Mouse (Mus musculus) retina, postnatal 1 day (tissue): ENCODE data around the gene Tex19.2.
A peak's percentile ranks its signal among the peaks of the same experiment; 100 is the strongest.
"Not testable (repeated sequence)": the region's sequence is repeated elsewhere in the genome, so short reads cannot be mapped to it uniquely, and the experiment has no call there.

Experiments
- DNase-seq: peaks from one replicate; pipeline ENCODE4 v3.0.0-alpha.2; 2012

The Tex19.2 gene

DNA sequence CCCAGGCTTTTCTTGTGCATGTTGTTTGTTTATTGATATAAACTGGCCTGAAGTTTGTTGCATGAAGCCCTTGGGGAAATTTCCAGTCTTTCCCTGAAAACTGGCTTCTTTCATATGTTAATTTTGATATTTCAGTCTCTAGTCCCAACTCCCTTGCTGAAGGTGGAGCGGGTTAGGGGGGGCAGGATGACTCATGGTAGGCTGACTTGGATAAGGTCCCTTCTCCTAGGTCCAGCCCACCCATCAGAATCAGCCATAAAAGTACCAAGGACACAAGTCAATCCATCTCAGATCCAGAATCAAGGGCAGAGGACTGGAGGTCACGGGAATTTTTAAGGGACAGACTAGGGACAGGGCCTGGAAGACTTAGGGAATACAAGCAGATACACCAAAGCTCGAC lies 7.4 kb downstream of the Tex19.2 start:
- DNase-seq: no peak

DNA sequence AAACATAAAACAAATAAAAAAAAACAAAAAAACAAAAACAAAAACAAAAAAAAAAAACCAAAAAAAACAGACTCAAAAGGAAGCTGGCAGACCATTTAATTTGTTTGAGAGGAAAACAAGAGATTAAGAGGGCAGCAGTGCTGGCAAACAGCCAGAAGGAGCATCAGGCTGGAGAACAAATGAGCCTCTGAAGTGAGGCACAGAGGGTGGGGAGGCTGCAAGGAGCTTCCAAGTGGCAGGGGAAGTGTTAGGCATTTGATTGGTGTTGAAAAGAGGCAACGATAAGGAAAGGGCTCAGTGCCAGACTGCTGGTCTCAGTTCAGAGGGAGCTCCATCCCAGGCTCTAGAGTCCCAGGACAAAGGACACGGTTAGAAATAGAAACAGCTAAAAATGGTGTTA lies 8.5 kb downstream of the Tex19.2 start:
- DNase-seq: peak; percentile 69

DNA sequence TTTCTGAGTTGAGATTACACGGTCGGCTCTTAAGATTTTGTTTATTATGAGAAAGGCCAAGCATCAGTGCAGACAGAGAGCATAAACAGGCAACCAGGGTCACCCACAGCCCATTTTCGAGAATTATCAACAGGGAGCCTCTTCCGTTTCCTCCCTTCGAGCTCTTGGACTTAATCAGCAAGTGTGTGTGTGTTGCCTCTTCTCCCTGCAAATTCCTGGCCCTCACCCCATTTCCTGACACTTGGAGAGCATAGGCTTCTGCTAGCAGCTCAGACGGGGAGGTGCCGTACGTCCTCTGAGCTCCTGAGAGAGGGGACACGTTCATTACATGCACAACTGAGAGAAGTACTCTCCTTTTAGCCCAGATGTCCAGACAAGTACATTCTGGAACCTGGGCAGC lies 10.4 kb downstream of the Tex19.2 start:
- DNase-seq: no peak

DNA sequence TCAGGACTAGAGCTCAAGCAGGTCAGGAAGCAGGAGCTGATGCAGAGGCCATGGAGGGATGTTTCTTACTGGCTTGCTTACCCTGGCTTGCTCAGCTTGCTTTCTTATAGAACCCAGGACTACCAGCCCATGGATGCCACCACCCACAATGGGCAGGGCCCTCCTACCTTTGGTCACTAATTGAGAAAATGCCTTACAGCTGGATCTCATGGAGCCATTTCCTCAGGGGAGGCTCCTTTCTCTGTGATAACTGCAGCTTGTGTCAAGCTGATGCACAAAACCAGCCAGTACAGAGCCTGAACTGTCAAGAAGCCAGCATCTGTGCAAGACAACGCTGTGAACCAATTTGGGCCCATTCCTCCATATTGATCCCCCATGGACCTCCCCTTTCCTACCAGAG lies 11.2 kb downstream of the Tex19.2 start:
- not testable (repeated sequence) for DNase-seq

DNA sequence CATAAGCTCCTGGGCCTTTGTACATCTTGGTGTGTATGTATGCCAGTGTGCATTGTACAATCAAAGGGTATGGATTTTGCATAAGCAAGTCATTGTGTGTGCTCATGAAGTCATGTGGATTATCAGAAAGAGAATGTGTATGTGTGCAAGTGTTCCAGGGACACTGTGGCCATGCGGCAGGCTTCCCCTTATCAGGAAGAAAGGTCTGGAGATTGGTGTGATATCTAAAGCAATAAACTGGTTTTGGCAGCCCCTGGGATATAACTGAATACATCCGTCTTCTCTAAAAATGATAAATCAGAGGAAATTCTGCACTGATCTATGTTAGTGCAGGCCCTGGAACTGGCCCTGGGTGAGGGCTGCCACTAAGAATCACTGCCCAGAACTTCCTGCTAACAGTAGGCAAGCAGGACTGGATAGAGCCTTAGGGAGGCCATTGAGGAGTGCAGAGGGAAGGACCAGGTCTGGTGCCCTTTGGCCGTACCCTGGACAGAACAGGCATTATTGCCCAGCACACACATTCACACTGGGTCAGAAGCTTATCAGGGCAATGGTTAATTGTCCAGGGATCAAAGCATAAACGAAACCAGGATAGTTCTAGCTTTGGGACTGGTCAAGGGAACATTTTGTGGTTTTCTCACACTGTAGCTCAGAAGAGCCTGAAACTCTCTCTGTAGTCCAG lies 17.2 kb downstream of the Tex19.2 start:
- DNase-seq: no peak

DNA sequence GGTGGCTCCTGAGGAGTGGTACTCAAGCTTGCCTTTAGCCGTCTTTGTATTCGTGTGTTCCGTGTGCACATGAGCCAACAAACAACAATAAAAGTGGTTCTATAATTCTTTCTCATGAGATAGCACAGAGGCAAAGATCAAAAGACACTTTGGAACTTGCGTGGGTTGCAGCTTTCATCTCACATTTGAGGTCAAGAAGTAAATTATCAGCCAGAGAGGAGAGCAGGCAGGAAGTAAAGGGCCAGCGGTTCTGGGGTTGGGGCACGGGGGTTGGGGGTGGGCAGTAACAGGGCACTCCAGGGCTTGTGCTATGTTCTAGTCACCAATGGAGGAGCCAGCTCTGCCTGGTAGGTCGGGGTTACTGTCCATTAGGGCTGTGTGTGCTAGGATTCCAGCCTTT lies 17.8 kb downstream of the Tex19.2 start:
- DNase-seq: no peak

DNA sequence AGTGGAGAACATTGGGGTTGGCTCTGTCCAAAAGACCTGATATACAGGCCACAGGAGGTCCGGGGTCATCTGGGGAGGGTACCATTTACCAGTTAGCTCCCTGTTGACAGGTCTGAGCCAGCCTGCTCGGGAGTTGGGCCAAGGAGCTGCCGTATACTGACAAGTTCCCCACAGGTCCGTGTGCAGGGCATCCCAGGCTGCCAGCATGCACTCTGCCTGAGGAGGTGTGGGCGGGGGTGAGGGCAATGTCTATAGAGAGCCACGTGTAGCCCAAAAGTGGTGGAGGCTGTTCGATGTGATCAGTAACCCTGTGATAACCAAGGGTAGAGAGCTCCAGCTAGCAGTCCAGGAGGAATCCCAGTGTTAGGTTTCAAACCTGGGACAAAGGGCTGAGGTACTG lies 18.7 kb downstream of the Tex19.2 start:
- DNase-seq: no peak

DNA sequence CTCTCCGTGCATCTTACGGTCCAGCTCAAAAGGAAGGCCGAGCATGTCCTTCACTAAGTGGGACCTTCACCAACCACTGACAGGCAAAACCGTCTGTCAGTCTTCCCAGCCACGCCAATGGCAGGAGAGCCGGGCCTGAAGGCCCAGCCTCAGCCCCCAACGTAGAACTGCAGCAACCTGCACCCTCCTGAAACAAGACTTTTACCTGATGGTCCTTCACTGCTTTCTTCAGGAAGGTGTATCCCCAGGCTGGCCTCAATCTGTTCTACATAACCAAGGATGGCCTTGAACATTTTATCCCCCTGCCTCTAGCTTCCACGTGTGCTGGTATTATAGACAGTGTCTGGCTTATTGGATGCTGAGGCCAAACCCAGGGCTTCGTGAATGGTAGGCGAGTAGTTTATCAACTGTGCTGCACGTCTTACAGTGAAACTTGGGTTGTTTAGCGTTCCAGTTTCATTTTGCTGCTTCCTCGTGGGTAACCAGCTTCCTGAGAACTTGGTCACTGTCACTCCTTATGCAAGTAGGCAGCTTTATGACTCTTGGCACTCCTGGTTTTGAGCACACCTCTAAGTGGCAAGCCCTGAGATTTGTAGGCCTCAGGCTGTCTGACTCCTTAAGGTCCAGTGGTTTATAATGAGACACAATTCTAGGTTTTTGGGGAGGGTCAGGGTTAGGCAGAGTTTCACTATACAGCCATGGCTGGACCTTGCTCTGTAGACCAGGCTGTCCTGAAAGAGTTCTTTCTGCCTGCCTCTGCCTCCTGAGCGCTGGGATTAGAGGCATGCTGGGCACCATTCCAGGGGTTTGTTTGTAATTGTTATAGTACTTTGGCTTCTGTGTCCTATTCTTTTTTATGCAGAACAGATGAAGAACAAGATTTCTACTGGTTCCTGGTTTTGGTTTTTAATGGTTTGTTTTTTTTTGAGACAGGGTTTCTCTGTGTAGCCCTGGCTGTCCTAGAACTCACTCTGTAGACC lies 25.6 kb downstream of the Tex19.2 start:
- DNase-seq: no peak

DNA sequence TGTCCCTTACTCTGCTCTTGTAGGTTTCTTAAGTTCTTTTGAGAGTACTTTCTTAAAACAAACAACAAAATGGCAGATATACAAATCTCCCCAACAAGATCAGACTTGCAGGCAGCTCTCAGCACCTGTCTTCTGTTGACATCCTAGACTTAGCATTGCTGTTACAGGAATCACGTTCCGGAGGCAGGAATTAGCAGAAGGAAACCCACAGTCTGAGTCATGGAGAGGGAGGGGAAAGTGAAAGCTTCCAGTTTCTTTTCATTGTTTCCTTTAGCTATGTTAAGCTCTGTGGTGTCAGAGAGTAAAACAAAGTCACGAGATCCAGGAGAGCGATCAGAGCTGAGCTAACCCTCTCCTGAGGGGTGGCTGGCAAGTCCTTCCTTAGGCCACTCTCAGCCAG lies 27.5 kb downstream of the Tex19.2 start:
- no peak for DNase-seq

DNA sequence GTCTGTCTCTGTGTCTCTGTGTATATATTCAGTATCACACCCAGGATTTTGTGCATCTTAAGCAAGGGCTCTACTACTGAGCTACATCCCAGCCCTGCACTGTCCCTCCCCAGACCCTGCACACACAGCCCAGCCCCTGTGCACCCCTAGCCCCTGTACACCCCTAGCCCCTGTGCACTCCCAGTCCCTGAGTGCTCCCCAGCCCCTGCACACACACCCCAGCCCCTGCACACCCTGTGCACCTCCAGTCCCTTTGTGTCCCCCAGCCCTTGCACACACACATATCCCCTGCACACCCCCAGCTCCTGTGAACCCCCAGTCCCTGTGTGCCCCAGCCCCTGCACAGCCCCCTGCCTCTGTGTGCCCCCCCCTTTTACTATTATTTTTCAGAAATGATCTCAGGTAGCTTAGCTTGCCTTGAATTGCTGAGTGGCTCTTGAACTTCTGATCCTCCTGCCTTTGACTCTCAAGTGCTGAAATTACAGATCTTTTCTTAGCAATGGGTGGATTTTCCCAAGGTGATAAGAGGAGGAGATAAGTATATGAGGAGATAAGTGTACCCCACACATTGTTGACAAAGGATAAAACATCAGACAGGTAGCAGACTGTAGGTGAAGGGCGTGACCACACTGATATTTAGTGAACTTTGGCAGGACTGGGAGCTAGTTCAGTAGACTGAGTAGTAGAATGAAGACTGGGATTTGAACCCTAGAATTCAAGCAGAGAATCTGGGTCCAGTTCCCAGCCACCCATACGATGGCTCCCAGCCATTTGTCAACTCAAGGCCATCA lies 28.5 kb downstream of the Tex19.2 start:
- DNase-seq: no peak

DNA sequence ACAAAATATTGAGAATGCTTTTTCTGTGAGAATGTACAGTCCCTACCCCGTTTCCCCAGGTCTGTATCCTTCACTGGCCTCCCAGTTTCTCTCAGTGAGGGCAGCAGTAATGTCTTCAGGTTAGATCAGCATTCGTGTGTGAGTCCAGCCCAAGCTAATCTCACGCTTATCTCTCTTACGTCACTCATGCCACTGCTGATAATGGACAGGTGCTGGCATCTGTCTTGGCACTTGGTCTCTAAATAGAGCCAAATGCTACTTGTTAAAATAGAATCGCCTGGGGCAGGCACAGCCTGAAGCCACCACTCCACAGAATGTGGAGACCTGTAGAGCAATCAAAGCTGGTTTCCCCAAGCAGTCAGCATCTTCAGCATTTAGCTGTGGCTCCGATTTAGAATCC lies 29.5 kb downstream of the Tex19.2 start:
- DNase-seq: no peak

DNA sequence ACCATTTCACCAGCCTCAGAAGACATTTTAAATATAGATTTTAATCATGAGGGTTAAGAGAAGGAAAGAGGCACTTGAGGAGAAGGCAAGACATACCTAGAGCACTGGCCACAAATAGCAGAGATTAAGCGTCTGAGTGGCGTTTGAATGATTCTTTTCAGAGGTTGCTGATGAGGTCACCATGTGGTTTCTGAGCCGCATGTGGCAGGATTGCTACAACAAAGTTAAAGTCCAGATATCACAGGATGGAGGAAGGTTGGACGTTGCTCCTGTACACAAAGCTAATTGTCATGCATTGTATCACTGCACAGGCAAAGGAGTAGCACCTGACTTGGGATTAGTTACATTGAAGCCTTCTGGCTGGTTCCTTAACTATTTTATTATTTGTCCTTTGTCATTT lies 32.2 kb downstream of the Tex19.2 start:
- DNase-seq: no peak

DNA sequence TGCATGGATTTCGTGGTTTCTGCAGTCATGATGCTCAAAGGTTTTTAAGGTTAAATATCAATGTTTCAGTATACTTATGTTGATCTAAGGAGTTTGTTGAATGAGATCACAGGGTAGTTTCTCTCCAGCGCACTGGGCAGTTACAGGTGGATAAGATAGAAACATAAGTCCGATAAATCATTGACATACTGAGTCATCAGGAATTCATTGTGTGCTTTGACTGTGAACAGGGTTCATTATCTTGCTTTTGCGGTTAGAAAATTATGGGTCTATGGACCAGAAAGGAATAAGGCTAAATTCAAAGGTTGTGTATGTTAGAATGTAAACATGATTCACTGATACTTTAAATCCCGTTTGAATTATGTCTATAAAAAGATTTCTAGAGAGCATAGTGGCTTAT lies 33.3 kb downstream of the Tex19.2 start:
- DNase-seq: no peak

DNA sequence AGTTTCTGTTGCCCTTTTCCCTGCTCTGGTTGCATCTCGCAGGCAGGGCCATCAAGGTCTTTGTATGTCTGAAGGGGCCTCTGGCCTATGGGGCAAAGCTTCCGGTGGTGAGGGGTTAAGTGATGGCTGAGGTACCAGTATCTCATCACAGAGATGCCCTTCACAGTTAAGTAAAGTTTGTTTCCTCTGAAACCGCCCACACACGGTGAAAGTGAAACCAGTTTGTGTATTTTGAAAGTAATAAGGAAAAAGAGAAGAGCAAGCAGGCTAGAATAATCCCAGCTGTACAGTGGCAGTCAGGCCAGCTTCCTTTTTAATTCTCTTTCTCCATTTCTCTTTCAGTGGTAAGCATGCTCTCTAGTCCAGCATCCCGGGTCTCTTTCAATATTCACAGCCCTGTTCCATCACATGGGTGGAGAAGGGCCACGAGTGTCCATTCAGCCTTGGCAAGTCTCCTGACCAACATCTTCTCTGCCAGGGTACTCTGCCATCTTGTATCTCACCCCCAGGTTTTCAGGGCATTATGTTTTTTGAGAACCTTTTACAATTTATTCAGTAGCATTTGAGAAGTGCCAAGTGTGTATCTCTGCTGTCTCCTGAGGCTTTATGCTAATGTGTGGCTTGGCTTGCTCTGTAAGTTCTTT lies 35.5 kb downstream of the Tex19.2 start:
- no peak for DNase-seq

DNA sequence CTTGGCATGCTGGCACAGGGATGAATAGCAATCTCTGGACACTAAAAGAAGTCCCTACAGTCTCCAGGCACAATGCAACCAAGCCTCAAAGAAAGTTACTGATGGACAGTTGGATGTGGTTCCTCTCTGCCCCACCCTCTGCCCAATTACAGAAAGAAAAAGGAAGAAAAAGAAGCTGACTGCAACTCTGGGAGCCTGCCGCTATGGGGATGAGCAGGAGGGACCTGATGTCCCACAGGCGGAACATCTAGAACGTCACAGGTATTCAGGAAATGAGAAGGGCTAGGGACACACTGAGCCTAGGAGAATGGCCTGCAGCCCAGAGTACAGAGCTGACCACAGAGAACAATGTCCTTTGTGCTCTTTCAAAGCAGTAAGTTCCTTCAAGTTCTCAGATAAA lies 36.2 kb downstream of the Tex19.2 start:
- DNase-seq: no peak

DNA sequence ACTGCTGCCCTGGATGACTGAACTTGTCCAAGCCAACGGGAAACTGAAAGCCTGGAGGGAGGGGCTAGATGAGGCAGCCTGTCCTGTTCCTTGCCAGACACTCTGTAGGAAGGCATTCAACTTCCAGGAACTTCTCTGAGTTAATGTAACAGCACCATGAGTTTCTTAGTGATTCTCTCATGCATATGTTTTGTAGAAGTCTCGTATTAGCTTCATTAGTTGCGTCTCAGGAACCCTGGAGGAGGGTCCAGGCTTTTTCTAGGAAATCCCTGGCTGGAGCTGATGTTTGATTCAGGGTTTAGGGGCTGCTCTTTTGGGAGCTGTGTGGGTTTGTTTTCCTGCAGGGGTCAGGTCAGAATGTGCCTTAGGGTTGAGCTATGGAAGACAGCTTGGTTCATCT lies 37.4 kb downstream of the Tex19.2 start, which contains the start of gene Sectm1a:
Sectm1a (minus strand) TSS at position 101 of the 400 bp plus-strand sequence.
- DNase-seq: no peak

DNA sequence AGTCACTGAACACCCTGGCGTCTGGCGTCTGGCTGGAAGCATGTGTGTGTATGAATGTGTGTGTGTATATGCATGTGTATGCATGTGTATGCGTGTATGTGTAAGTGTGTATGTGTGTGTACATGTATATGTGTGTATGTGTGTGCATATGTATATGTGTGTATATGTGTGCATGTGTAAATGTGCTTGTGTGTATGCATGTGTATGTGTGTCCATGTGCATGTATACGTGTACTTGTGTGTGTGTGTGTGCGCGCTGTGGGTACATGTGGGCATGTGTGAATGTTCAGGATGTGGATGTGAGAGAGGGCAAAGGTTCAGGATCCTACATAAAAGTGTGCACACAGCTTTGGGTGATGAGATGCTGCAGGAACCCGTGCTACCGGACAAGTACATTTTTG lies 38.1 kb downstream of the Tex19.2 start:
- no peak for DNase-seq

DNA sequence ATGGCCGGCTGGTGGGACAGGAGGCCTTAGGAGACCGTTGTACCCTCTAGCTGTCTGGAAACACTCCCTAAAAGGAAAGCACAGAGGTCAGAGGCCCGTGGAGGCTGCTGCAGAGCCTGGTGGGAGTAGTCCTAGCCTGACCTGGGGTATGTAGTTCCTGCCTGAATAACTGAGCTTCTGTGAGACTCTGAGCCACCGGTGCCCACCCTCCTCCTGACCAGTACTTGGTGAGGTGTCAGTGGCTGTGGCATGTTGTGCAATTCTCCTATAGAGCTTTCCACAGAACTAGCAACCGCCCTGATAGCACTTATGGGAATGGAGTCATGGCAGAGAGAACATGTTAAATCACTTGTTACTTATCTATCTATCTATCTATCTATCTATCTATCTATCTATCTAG lies 42.8 kb downstream of the Tex19.2 start:
- no peak for DNase-seq

DNA sequence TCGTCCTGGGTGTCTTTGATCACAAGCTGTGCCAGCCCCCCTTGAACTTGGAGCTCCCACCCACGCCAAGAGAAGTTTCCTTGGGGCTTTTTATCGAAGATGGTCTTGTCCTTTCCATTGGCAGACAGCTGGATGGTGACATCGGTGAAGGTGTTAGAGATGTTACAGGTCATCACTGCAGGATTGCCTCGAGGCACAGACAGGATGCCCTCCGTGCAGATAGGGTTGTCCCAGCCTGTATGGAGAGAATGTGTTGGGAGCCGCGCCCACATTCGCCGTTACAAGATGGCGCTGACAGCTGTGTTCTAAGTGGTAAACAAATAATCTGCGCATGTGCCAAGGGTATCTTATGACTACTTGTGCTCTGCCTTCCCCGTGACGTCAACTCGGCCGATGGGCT lies 48.8 kb downstream of the Tex19.2 start:
- DNase-seq: not testable (repeated sequence)

DNA sequence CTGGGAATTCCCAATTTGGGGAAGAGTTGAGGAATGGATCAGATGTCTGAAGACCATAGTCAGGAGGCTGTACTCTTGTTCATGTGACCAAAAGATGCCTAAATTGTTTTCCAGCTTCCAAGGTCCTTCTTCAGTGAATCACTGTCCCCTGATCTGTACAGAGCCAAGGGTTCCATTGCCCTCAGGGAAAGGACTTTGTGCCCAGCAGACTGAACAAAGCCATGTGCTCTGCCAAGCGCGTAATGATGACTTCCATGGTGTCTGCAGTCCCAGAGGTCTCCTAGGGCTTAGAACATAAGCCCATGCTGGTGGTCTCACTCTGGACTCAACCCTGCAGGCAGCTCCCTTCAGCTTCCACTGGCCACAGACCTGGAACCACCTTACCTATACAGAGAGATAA lies 50.6 kb downstream of the Tex19.2 start:
- no peak for DNase-seq
